Mouse (Mus musculus) left cerebral cortex, postnatal 36 days (tissue): Measurements from ENCODE around the gene Prdm10. TPM values are rescaled to one million over a fixed set of nuclear protein-coding genes. Genes with fewer than 3 reads are reported as not detected.

Experiments used
- DNase-seq, 2 experiments: peaks; one replicate each; pipeline ENCODE4 v3.0.0; 2021 to 2022; ENCODE audit warnings: low spot score in 2 of 2, mixed read lengths in 1 of 2
- intact Hi-C: fragments of 180-260 bp; cut with DNase I; formaldehyde crosslinking; loops from one replicate; pipeline ENCODE4 v1.15.1; 2025
- total RNA-seq, 2 experiments: library from RNA; stranded (reverse); gene quantifications; 2 replicates each; pipeline ENCODE4 v1.2.3; 2021

Gene Prdm10
- total RNA-seq, 2 experiments from 2014 or later = 17.1 to 24.3 TPM

- no peak for DNase-seq
- intact Hi-C loops = no loop called here
Observed at GRCm38 (mm10) chr9:31418821-31419220, 138.5 kb downstream of the Prdm10 start.

- intact Hi-C loops = loop anchor here (10.0 kb wide), 1 partner anchor 123 kb away; no protein-coding TSS in a partner anchor
- DNase-seq = no peak
Observed at GRCm38 (mm10) chr9:31422143-31422542, 141.8 kb downstream of the Prdm10 start.

GRCm38 (mm10) chr9:31428971-31429370 lies 148.6 kb downstream of the Prdm10 start:
- intact Hi-C loops = loop anchor here (10.0 kb wide), 1 partner anchor 116 kb away; no protein-coding TSS in a partner anchor

GRCm38 (mm10) chr9:31430011-31430410 lies 149.7 kb downstream of the Prdm10 start:
- intact Hi-C loops = no loop called here
- no peak for DNase-seq

More at GRCm38 (mm10) chr9:31428971-31429370, 148.6 kb downstream of the Prdm10 start:
- DNase-seq = no peak

Other genes with a start within 250 kb of the Prdm10 start
- 10 to 100 TPM; 37.2 to 43.6 TPM for gene Zbtb44, start 249.9 kb upstream of the Prdm10 start, total RNA-seq
- under 1 TPM; 0.49 to 0.93 TPM for gene St14, start 148.7 kb upstream of the Prdm10 start, total RNA-seq
- 100 to 1,000 TPM; 563 to 569 TPM for gene Aplp2, start 68.7 kb upstream of the Prdm10 start, total RNA-seq
- 10 to 100 TPM; 24.8 to 34.1 TPM for gene Nfrkb, start 105.7 kb downstream of the Prdm10 start, total RNA-seq
- not detected for gene Tmem45b, start 183.9 kb downstream of the Prdm10 start, total RNA-seq